In the genomic region with DNA sequence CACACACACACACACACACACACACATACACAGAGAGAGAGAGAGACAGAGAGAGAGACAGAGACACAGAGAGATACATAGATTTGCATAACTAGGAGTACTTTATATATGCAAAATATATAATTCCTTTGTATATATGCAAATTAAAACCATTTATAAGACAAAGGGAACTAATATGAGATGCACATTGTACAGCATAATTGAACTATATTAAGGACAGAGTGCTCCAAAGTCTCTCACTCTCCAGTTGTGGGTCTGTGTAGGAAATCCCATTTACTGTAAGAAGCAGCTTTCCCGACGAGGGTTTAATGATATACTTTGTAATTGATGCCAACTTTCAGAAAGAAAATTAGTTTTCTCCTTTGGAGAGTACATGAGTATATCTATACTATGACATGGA, we compare ENCODE assay signal across 26 mouse cellular contexts.
"Had no signal": no experiment of that assay in that cellular context is flagged by ENCODE, and none has a peak within 500 bp of the region (broad histone marks: within the 10 kb centered on the region; RNA-seq: fewer than 3 reads in every experiment).

No protein-coding gene starts in this region.

- DNase-seq: cerebellum, adult 2 months; cerebellum, adult 8-10 months; cerebellum, adult 9-10 months; cerebellum, adult 9-11 months; cerebellum, postnatal 10 days; cerebellum, postnatal 14 days; cerebellum, postnatal 25 days; cerebellum, postnatal 36 days; embryo, embryonic 11 days; gastrocnemius, adult 2 months; gastrocnemius, postnatal 10 days; gastrocnemius, postnatal 14 days; gastrocnemius, postnatal 25 days; gastrocnemius, postnatal 36 days; heart, adult 11 months; heart, adult 18-20 months; heart, adult 2 months had no signal

- H3K36me3 ChIP-seq: embryonic facial prominence, embryonic 10.5 days; embryonic facial prominence, embryonic 12.5 days; embryonic facial prominence, embryonic 13.5 days; embryonic facial prominence, embryonic 15.5 days; heart, embryonic 10.5 days; heart, embryonic 12.5 days had no signal

- H3K27me3 ChIP-seq: embryonic facial prominence, embryonic 12.5 days; embryonic facial prominence, embryonic 13.5 days; embryonic facial prominence, embryonic 15.5 days; heart, embryonic 12.5 days had no signal

- H3K4me1 ChIP-seq: embryonic facial prominence, embryonic 10.5 days; embryonic facial prominence, embryonic 12.5 days; embryonic facial prominence, embryonic 13.5 days; embryonic facial prominence, embryonic 15.5 days; heart, embryonic 10.5 days; heart, embryonic 12.5 days had no signal

- H3K4me2 ChIP-seq: embryonic facial prominence, embryonic 12.5 days; embryonic facial prominence, embryonic 13.5 days; embryonic facial prominence, embryonic 15.5 days; heart, embryonic 11.5 days; heart, embryonic 12.5 days had no signal

- H3K27ac ChIP-seq: embryonic facial prominence, embryonic 10.5 days; embryonic facial prominence, embryonic 12.5 days; embryonic facial prominence, embryonic 13.5 days; embryonic facial prominence, embryonic 15.5 days; gastrocnemius, adult 2 months; heart, adult 2 months; heart, embryonic 10.5 days had no signal

- ATAC-seq: forebrain, embryonic 16.5 days had no signal

- H3K9me3 ChIP-seq: embryonic facial prominence, embryonic 10.5 days; embryonic facial prominence, embryonic 12.5 days; embryonic facial prominence, embryonic 13.5 days; embryonic facial prominence, embryonic 15.5 days; heart, embryonic 10.5 days; heart, embryonic 12.5 days had no signal

- H3K4me3 ChIP-seq: embryonic facial prominence, embryonic 10.5 days; embryonic facial prominence, embryonic 12.5 days; embryonic facial prominence, embryonic 13.5 days; embryonic facial prominence, embryonic 15.5 days; erythroblast, embryonic 14.5 days; gastrocnemius, adult 2 months; heart, adult 2 months; heart, embryonic 10.5 days; heart, embryonic 12.5 days had no signal

- H3K9ac ChIP-seq: embryonic facial prominence, embryonic 12.5 days; embryonic facial prominence, embryonic 13.5 days; embryonic facial prominence, embryonic 15.5 days; heart, embryonic 12.5 days had no signal
